Mouse (Mus musculus) heart, embryonic 16.5 days (tissue): ENCODE data around the gene Galnt7. TPM values are rescaled to one million over a fixed set of nuclear protein-coding genes. Genes with fewer than 3 reads are reported as not detected.

Source experiments
- ATAC-seq: fragments of 200-750 bp; cut with Nextera tagmentation; replicated peaks from 2 replicates; pipeline ENCODE4 v1.8.0; 2017; ENCODE audit warnings: moderate number of reproducible peaks; ENCODE audit not compliant: insufficient read depth, low FRiP score; ENCODE audit errors: extremely low read depth
- H3K27ac ChIP-seq: fragments of 300-500 bp; sonication (generic); 2 replicates; pipeline ENCODE4 v1.5.1; 2014; ENCODE audit warnings: mild to moderate bottlenecking, low read length, control low read depth, moderate library complexity
- H3K27me3 ChIP-seq: fragments of 300-500 bp; sonication (generic); 2 replicates; pipeline ENCODE4 v1.6.1; 2014; ENCODE audit warnings: low read length, mixed read lengths; ENCODE audit not compliant: control insufficient read depth, insufficient read depth
- H3K36me3 ChIP-seq: fragments of 300-500 bp; sonication (generic); 2 replicates; pipeline ENCODE4 v1.6.1; 2014; ENCODE audit not compliant: control insufficient read depth, insufficient read depth
- H3K4me1 ChIP-seq: fragments of 300-500 bp; sonication (generic); 2 replicates; pipeline ENCODE4 v1.6.1; 2014; ENCODE audit warnings: low read length, mixed read lengths; ENCODE audit not compliant: control insufficient read depth, insufficient read depth
- H3K4me2 ChIP-seq: fragments of 300-500 bp; sonication (generic); 2 replicates; pipeline ENCODE4 v1.6.1; 2014; ENCODE audit warnings: low read depth, mild to moderate bottlenecking, control low read depth, low read length
- H3K4me3 ChIP-seq: fragments of 300-500 bp; sonication (generic); 2 replicates; pipeline ENCODE4 v1.5.1; 2014; ENCODE audit warnings: mild to moderate bottlenecking, control low read depth, low read length
- H3K9ac ChIP-seq: fragments of 300-500 bp; sonication (generic); 2 replicates; pipeline ENCODE4 v1.6.1; 2014; ENCODE audit warnings: low read length, control low read depth
- H3K9me3 ChIP-seq: fragments of 300-500 bp; sonication (generic); replicated peaks from 2 replicates; pipeline ENCODE4 v1.6.1; 2016; ENCODE audit warnings: low read length; ENCODE audit not compliant: control insufficient read depth
- WGBS: fragments of 180-500 bp; shearing (Covaris S2); extraction: QIAGEN DNeasy Blood & Tissue Kit; methylation state at CpG from one replicate; pipeline ENCODE4 v1.1.7; 2014; 5-methylcytosine and 5-hydroxymethylcytosine counted together
- polyA plus RNA-seq: library from polyadenylated mRNA; unstranded; fragments of >200 nt; fragmentation: Nextera tagmentation; extraction: Ambion mirVana; gene quantifications from 2 replicates; pipeline ENCODE4 v1.2.1, GENCODE M21; 2015

Gene Galnt7
- polyA plus RNA-seq, 1 experiment from 2014 or later, result 7.1 TPM

- 0 out of 2 replicates have a peak, but pooled peaks cover 2% of the 10 kb centered on the region for H3K4me1 ChIP-seq
- H3K36me3 ChIP-seq, result no peaks in the 10 kb centered on the region
- no peak overlapping the region for H3K4me2 ChIP-seq
- 70% methylated on average over 8 of the region's 8 CpGs for WGBS
- no peaks in the 10 kb centered on the region for H3K27me3 ChIP-seq
- H3K4me3 ChIP-seq, result no peak overlapping the region
- H3K9ac ChIP-seq, result no peak overlapping the region
- ATAC-seq, result no peak
- H3K9me3 ChIP-seq, result no peaks in the 10 kb centered on the region
- no peak overlapping the region for H3K27ac ChIP-seq
Observed at GRCm38 (mm10) chr8:57584416-57585127, 68.3 kb downstream of the Galnt7 start.

- no peak overlapping the region for H3K27ac ChIP-seq
- H3K4me1 ChIP-seq, result peaks cover 10% of the 10 kb centered on the region
- no peak overlapping the region for H3K9ac ChIP-seq
- H3K36me3 ChIP-seq, result no peaks in the 10 kb centered on the region
- H3K27me3 ChIP-seq, result no peaks in the 10 kb centered on the region
- no peak overlapping the region for H3K4me3 ChIP-seq
- WGBS, result 79% methylated on average over 6 of the region's 6 CpGs
- no peak overlapping the region for H3K4me2 ChIP-seq
- no peaks in the 10 kb centered on the region for H3K9me3 ChIP-seq
- peak; percentile 46 for ATAC-seq
Observed at GRCm38 (mm10) chr8:57579845-57580244, 73.0 kb downstream of the Galnt7 start.

- H3K4me2 ChIP-seq, result no peak overlapping the region
- H3K4me1 ChIP-seq, result peaks cover 20% of the 10 kb centered on the region
- no peaks in the 10 kb centered on the region for H3K9me3 ChIP-seq
- no peak overlapping the region for H3K27ac ChIP-seq
- WGBS, result 83% methylated on average over 5 of the region's 5 CpGs
- no peak overlapping the region for H3K9ac ChIP-seq
- H3K36me3 ChIP-seq, result no peaks in the 10 kb centered on the region
- no peak for ATAC-seq
- no peak overlapping the region for H3K4me3 ChIP-seq
- no peaks in the 10 kb centered on the region for H3K27me3 ChIP-seq
Observed at GRCm38 (mm10) chr8:57577301-57577700, 75.5 kb downstream of the Galnt7 start.

- 10% methylated on average over 7 of the region's 7 CpGs for WGBS
- Histone ChIP-seq H3K27ac (peak overlapping the region; percentile 38), H3K27me3 (no peaks in the 10 kb centered on the region), H3K4me1 (peaks cover 22% of the 10 kb centered on the region), H3K9ac (peak overlapping the region; percentile 14), H3K9me3 (no peaks in the 10 kb centered on the region), H3K4me3 (no peak overlapping the region), H3K4me2 (peak overlapping the region; percentile 23; the same call in 1 of the 2 replicates), H3K36me3 (no peaks in the 10 kb centered on the region)
- peak; percentile 80 for ATAC-seq
Observed at GRCm38 (mm10) chr8:57576238-57576637, 76.6 kb downstream of the Galnt7 start.

- Histone ChIP-seq H3K9ac (no peak overlapping the region), H3K4me2 (no peak overlapping the region), H3K4me1 (peaks cover 22% of the 10 kb centered on the region), H3K4me3 (no peak overlapping the region), H3K27ac (no peak overlapping the region), H3K36me3 (no peaks in the 10 kb centered on the region), H3K9me3 (no peaks in the 10 kb centered on the region), H3K27me3 (no peaks in the 10 kb centered on the region)
- no peak for ATAC-seq
- 90% methylated on average over 9 of the region's 9 CpGs for WGBS
Observed at GRCm38 (mm10) chr8:57575336-57575735, 77.5 kb downstream of the Galnt7 start.

- no peaks in the 10 kb centered on the region for H3K27me3 ChIP-seq
- H3K9me3 ChIP-seq, result no peaks in the 10 kb centered on the region
- WGBS, result 9% methylated on average over 7 of the region's 7 CpGs
- peaks cover 22% of the 10 kb centered on the region for H3K4me1 ChIP-seq
- no peak overlapping the region for H3K9ac ChIP-seq
- no peak for ATAC-seq
- H3K4me3 ChIP-seq, result no peak overlapping the region
- no peaks in the 10 kb centered on the region for H3K36me3 ChIP-seq
- H3K27ac ChIP-seq, result no peak overlapping the region
- no peak overlapping the region for H3K4me2 ChIP-seq
Observed at GRCm38 (mm10) chr8:57574398-57574797, 78.4 kb downstream of the Galnt7 start.

- Histone ChIP-seq H3K4me2 (no peak overlapping the region), H3K27me3 (no peaks in the 10 kb centered on the region), H3K27ac (no peak overlapping the region), H3K4me1 (peaks cover 22% of the 10 kb centered on the region), H3K4me3 (no peak overlapping the region), H3K9me3 (no peaks in the 10 kb centered on the region), H3K9ac (no peak overlapping the region), H3K36me3 (no peaks in the 10 kb centered on the region)
- 70% methylated on average over 6 of the region's 6 CpGs for WGBS
- ATAC-seq, result no peak
Observed at GRCm38 (mm10) chr8:57573844-57574243, 79.0 kb downstream of the Galnt7 start.

- no peaks in the 10 kb centered on the region for H3K9me3 ChIP-seq
Observed at GRCm38 (mm10) chr8:57569886-57570285, 82.9 kb downstream of the Galnt7 start.

GRCm38 (mm10) chr8:57569400-57569795, 83.4 kb downstream of the Galnt7 start:
- 45% methylated on average over 11 of the region's 11 CpGs for WGBS
- H3K9me3 ChIP-seq, result no peaks in the 10 kb centered on the region
- no peaks in the 10 kb centered on the region for H3K36me3 ChIP-seq
- H3K27me3 ChIP-seq, result no peaks in the 10 kb centered on the region
- H3K27ac ChIP-seq, result no peak overlapping the region
- peak; percentile 62 for ATAC-seq
- no peak overlapping the region for H3K4me3 ChIP-seq
- H3K9ac ChIP-seq, result no peak overlapping the region
- H3K4me1 ChIP-seq, result peaks cover 9% of the 10 kb centered on the region
- no peak overlapping the region for H3K4me2 ChIP-seq

More at GRCm38 (mm10) chr8:57569886-57570285, 82.9 kb downstream of the Galnt7 start:
- H3K27ac ChIP-seq, result no peak overlapping the region
- 71% methylated on average over 6 of the region's 6 CpGs for WGBS
- H3K4me1 ChIP-seq, result peaks cover 11% of the 10 kb centered on the region
- no peaks in the 10 kb centered on the region for H3K36me3 ChIP-seq
- no peaks in the 10 kb centered on the region for H3K27me3 ChIP-seq
- H3K9ac ChIP-seq, result no peak overlapping the region
- no peak for ATAC-seq
- H3K4me3 ChIP-seq, result no peak overlapping the region
- H3K4me2 ChIP-seq, result no peak overlapping the region
